Mouse (Mus musculus) embryonic stem cell, embryonic (primary cell): ENCODE data around the gene Efcab5.
"Not testable (repeated sequence)": the region's sequence is repeated elsewhere in the genome, so short reads cannot be mapped to it uniquely, and the experiment has no call there.

ENCODE experiments used
- CTCF ChIA-PET, 4 experiments: fragments of 300-600 bp in 2 of 4; fragments of 350-600 bp in 2 of 4; sonication (Branson Sonifier 250); formaldehyde crosslinking; loops; one replicate each; lab custom pipeline; 2022; ENCODE audit warnings: inconsistent platforms in 2 of 4; lab: Charles Lee
- POLR2A ChIA-PET, 4 experiments: fragments of 300-600 bp in 2 of 4; fragments of 350-600 bp in 2 of 4; sonication (Branson Sonifier 250); formaldehyde crosslinking; loops; one replicate each; lab custom pipeline; 2022; ENCODE audit warnings: antibody characterized with exemption in 4 of 4, inconsistent platforms in 1 of 4; lab: Charles Lee

Gene Efcab5

DNA sequence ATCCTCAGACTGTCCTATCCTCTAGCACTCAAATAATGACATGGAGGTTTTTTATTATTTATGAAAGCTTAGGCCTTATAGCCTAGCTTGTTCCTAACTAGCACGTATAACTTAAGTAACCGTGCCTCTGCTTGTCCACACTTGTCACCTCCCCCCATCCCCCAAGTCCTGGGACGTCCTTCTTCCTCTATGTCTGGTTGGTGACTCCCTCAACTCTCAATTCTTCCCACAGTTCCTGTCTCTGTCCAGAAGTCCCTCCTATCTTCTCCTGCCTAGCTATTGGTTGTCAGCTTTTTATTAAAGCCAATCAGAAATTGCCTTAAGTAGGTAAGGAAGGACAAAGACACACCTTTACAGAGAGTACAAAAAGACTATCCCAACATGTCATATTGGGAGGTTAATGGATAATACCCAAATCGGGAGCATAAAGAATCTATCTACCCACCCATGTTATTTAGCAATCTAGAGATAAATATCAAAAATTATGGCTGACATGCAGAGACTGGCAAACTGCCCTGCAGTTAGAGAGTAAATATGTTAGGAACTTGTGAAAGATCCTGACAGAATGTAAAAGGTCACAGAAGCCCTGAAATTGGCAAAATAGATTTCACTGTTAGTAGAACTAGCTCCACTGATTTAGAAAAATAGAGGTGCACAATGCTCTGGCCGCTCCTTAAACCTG is 104.6 kb downstream of the Efcab5 start:
- POLR2A ChIA-PET = interaction anchor here in 1 of 4 experiments (0.6 kb wide), 1 partner anchor 131 kb away, joined by 4 read pairs; no protein-coding TSS in a partner anchor
- CTCF ChIA-PET = no interaction called here

DNA sequence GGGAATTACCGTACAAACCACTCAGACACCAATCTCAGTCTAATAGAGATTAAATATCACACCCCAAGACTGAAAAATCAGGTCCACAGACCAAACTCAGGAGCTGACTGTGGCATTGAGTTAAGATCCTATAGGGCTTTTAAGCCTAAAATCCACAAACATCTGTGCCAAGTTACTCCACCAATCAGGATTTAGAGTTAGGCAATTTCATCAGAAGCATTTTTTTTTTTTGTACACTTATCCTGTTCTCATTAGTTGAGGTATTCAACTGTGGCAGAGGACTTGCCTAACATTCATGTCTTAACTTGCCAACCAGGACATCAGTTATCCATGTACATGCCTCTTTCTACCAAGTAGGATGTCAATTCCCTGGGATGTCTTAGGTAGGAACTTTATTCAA is 109.4 kb downstream of the Efcab5 start:
- ChIA-PET POLR2A (interaction anchor here in 1 of 4 experiments (1.0 to 1.2 kb wide), 2 partner anchors 15 to 28 kb away, joined by 3 to 4 read pairs; no protein-coding TSS in a partner anchor), CTCF (no interaction called here)

DNA sequence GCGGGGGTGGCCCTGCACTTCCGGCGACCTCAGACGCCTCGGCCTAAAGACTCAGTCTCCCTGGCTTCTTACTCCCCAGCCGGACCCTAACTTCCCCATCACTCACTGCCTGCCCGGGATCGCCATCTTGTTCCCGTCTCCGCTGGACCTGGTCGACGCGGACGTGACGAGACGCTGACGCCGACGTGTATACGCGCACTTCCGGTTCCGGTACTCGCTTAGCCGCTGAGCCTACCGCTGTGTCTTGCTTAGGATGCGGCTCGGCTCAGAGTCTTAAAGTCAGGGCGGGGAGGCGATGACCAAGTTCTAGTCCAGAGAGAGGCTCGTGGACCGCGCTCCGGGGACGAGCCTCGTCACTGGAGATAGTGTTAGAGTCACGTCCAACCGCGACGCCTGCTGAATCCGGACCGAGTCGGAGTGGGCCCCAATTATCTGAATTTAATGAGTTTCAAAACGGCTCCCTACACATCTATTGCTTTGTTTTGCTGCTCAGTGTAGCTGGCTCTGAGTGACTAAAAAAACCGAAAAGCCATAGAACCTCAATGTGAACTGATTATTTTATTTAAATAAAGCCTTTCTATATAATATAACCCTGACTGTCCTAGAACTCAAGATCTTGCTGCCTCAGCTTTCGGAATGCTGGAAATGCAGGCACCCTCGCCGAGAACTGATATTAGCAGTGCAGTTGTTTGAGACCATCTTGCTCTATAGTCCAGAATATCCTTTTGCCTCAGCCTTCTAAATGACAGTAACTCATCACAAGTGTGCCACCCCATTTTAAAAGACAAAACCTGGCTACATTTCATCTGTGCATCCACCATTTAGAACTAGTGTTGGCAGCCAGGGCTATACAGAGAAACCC is 110.3 kb downstream of the Efcab5 start, which contains the start of gene Nsrp1:
Gene Nsrp1, minus strand, starts transcription at position 163 of the 862 bp plus-strand sequence.
- POLR2A ChIA-PET = interaction anchor here in 1 of 4 experiments (1.2 to 1.3 kb wide), 2 partner anchors 15 to 25 kb away, joined by 3 read pairs; no protein-coding TSS in a partner anchor
- CTCF ChIA-PET = no interaction called here

DNA sequence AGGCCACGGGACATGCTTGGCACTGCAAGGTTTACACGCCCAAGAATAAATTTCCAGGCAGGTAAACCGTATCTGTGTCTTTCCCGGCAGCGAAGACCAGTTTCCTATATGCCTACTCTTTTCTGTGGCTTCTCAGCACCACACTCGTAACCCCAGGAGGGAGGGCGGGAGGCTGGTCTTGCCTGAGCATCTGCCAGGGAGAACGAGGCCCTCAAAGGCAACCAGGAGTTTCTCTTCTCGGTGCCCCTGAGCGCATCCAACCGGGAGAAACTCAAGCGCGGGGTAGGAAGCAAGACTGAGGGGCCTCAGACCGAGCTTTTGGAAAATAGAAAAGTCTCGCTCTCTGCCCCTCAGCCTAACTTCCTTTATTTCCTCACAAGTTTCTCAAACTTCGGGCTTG is 111.0 kb downstream of the Efcab5 start:
- CTCF ChIA-PET = no interaction called here
- POLR2A ChIA-PET = interaction anchor here (0.5 to 1.3 kb wide), 9 partner anchors 9 to 583 kb away, joined by 3 to 5 read pairs (median 3); no protein-coding TSS in a partner anchor

DNA sequence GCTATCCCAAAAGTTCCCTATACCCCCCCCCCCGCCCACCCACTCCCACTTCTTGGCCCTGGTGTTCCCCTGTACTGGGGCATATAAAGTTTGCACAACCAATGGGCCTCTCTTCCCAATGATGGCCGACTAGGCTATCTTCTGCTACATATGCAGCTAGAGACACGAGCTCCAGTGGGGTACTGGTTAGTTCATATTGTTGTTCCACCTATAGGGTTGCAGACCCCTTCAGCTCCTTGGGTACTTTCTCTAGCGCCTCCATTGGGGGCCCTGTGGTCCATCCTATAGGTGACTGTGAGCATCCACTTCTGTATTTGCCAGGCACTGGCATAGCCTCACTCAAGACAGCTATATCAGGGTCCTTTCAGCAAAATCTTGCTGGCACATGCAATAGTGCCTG is 111.4 kb downstream of the Efcab5 start:
- CTCF ChIA-PET = not testable (repeated sequence)

DNA sequence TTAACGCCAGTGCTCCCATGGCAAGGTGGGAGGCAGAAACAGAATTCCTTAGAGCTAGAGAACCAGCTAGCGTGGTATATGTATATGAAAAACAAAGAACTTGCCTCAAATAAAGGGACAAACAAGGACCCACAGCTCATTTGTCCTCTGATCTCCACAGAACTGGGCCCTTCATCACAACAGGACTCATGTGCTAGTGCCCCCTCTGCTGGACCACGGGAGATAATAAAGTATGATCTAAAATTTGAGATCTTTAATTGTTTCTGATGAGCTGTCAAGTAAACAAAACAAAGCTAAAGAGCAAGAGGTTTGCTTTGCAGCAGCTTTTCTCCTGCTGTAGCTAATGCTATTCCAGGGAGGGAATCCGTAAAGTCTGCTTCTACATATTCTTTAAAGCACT is 118.0 kb downstream of the Efcab5 start:
- ChIA-PET POLR2A (interaction anchor here in 3 of 4 experiments (0.7 to 2.2 kb wide), 7 partner anchors 11 to 74 kb away, joined by 3 to 7 read pairs (median 3); partner anchors contain the start of gene Slc6a4 (in 1 of the 3)), CTCF (interaction anchor here (0.6 to 1.9 kb wide), 12 partner anchors 19 to 685 kb away, joined by 3 to 14 read pairs (median 3); partner anchors contain the start of gene Slc6a4 (in 1 of the 4))

More for the DNA sequence above, 111.4 kb downstream of the Efcab5 start:
- POLR2A ChIA-PET = interaction anchor here (0.5 to 1.3 kb wide), 11 partner anchors 9 to 583 kb away, joined by 3 to 5 read pairs (median 3); no protein-coding TSS in a partner anchor

DNA sequence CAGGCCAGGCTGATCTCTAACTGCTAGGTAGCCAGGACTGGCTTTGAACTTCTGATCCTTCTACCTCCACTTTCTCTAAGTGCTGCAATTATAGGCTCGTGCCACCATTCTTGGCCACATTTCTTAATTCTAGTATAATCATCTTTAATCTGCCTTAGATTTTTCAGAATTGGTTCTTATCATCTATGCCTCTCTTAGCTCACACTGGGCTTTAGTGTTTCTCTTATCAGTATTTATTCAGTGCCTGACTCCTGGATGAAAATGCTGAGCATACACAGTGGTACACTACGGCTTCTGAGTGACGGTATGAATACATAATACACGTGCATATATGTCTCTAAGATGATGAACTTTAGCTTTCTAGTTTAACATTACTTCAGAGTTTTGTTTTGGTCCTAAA is 119.9 kb downstream of the Efcab5 start:
- ChIA-PET POLR2A (interaction anchor here in 1 of 4 experiments (0.6 to 1.9 kb wide), 4 partner anchors 11 to 91 kb away, joined by 3 to 4 read pairs (median 3); no protein-coding TSS in a partner anchor), CTCF (no interaction called here)

DNA sequence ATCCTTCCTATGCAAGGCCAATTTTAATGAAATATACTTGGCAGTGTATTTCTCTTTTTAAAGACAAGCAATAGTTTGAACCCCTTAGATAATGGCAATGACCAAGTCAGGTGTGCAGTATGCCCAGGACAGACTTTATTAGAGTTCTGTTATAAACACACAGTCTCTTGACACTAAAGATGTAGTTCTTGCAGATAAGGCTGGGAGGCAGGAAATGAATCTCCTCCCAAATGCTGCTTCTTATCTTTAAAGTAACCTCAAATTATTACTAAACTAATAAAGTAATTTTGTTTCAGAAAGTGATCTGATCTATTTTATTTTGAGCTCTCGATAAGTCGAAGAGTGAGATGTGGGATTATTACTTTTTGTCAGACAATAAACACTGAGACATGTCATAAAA is 125.4 kb downstream of the Efcab5 start:
- ChIA-PET CTCF (no interaction called here), POLR2A (interaction anchor here in 1 of 4 experiments (0.6 to 1.1 kb wide), 3 partner anchors 9 to 366 kb away, joined by 3 to 4 read pairs (median 3); no protein-coding TSS in a partner anchor)

DNA sequence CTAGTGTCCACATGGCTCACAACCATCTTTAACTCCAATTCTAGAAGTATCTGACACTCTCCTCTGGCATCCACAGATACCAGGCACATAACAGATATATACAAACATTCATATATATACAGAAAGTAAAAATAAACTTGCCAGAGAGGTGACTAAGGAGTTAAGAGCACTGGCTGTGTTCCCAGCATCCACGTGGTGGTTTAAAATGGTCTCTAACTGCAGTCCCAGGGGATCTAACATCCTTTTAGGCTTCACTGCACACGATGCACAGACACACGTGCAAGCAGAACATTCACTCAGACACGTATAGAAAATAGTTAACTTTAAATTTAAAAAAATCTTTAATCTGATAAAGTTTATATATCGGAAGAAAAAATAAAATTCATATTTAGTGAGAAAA is 126.8 kb downstream of the Efcab5 start:
- CTCF ChIA-PET = no interaction called here
- POLR2A ChIA-PET = no interaction called here

DNA sequence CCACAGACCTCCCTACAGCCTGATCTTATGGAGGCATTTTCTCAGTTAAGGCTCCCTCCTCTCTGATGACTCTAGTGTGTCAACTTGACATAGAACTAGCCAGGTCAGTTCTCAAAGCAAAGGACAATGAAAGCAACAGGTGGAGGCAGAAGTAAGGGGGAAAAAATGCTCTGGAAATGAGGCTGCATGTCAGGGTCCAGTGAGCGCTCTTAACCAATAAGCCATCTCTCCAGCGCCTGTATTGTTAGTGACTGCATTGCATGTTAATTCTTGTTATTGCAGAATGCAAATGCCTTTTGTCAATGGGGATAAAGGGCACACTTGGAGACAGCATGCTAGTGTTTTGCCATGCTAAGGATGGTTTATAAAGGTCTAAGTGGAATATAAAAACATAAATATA is 146.0 kb downstream of the Efcab5 start:
- ChIA-PET POLR2A (no interaction called here), CTCF (no interaction called here)

DNA sequence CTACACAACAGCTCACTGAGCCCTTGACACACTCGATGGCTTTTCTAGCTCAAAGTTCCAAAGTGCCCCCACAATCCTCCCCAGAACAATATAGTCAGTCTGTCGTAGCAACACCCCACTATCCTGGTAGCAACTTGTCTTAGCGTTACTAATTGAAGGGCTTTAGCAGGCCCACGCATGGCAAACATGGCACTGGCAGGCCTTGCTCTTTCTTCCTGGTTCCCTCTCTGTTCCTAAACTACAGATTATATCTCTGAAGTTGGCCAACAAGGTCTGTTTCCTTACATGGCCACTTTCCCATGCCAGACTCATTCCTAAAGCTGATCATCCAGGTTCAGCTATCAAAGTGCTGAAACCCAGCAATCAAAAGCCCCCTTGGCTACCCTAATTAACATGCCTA is 146.9 kb downstream of the Efcab5 start:
- ChIA-PET POLR2A (interaction anchor here in 1 of 4 experiments (1.2 to 1.7 kb wide), 2 partner anchors 9 to 13 kb away, joined by 3 to 7 read pairs; no protein-coding TSS in a partner anchor), CTCF (no interaction called here)
